Mouse (Mus musculus) heart, adult 9 months (tissue): ENCODE measurements around the gene Ndufaf8.

Experiments
- DNase-seq, 2 experiments: peaks; one replicate each; pipeline ENCODE4 v3.0.0; 2022; ENCODE audit warnings: low spot score in 2 of 2

The Ndufaf8 gene

DNA sequence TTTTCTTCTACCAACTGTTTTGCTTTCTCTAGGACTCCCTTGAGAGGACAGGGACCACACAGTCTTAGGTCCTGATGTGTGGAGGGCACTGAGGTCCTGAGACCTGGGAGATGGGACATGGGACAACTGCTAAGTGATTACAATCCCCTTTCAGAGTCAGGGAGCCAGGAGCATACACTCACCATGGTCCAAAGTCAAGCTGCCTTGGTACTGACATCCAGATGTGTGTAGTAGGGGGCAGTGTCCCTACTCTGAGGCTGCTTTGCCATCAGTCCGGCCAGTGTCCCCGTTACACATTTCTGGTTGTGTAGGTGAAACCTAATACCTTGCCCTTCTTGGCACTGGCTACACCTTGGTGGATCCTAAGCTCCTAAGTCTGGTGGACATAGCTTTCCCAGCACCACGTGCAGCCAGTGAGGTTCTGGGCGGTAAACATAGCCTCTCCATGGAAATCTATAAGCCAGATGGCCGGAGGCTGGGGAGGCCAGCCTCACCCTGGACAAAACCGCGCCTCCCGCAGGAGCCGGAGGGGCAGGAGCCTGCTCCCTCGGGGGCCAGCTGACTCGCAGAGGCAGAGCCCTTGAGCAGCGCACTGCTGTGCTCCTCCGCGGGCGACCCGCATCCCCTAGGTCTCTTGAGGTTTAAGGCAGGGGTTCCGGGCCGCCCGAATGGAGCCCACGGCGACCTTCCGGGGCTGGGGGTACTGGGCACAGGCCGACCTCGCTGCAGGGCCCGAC lies 12.7 kb upstream of the Ndufaf8 start:
- DNase-seq, result peak in 1 of 2 experiments; percentile 49

DNA sequence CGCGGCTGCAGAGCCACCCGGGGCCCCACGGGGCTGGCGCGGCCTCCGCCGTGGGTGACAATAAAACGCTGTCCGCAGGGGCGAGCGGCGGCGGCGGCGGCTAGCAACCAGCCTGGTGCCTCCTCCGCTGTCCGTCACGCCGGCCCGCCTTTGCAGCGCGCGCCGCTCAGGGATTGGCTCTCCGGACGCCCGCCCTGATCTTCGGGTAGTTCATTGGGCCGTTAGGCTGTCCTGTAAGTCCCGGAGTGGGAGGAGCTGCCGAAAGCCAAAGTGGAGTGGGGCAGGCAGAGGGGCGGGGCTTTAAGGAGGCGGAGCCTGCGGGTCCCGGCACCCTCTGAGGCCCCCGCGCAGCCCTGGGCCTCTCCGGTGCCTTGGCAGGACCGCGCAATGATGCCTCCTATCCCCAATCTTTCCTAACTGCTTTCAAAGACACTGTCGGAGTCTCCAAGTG lies 12.0 kb upstream of the Ndufaf8 start, which contains the start of gene Cep131:
Gene Cep131 (minus strand): TSS at position 126 of the 451 bp plus-strand sequence.
- peak; percentile 98 to 99 for DNase-seq

DNA sequence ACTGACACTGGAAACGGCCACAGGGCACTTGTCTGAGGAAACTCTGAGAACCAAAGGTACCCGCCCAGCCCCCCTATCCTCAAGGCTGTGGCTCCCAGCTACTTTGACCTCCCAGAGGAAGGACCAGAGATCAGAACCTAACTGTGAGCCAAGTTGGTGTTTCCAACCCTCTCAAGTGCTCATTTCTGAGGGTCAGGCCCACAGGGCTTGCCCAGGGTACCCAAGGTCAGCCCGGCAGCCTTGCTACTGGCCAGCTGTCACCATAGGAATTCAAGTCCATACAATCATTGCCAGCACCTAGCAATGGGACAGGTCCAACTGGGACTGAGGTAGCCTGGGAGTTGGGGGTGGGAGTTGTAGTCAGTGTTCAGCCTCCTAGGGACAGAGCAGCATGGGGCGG lies 8.1 kb upstream of the Ndufaf8 start:
- no peak for DNase-seq

DNA sequence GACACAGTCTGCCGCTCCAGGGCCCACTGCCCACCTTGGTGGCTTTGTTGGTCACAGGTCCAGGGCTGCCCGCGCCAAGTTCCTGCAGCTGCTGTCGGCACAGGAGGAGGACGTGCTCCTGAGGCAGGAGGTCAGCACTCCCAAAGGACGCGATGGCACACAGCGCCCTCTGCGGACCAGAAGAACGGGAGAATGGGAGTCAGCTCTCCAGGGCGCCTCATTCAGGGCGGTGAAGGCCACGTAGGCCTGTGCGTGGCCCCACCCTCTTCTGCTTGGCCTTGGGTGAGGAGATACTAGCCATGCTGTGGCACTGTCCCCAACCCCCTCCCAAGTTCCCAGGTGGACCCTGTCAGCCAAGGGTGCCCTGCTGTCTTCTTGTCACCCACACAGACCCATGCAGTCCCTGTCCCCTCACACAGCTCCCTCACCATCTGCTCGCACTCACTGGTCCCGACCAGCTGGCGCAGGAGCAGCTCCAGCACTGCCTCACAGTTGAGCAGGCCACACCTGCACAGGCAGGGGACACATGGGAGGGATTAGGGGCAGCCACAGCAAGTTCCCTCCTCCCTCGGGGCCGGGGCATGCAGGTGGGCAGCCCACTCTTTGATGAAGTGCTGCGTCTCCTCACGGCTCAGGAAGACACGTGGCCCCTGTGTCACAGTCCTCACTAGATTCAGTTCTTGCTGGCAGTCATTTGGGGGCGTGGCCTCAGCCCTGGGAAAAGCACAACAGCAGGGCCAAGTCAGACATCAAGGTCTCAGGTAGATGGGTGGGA lies 5.7 kb upstream of the Ndufaf8 start:
- no peak for DNase-seq

DNA sequence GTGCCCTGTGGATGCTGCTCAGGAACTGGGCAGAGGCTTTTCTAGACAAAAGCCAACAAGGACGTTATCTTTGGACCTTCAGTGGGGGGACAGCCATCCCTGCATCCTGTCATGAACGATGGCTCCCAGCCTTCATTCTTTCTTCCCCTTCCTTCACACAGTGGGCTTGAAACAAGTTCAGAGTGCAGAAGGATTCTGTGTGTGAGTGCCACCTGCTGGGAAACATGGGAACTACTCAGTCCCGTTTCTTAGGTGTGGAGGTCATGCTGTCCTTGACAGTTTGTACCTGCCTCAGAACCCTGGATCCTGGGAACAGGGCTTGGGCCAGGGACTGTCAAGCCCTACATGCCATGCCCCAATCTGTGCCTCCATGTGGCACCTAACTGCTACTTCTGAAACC lies 2.3 kb downstream of the Ndufaf8 start:
- DNase-seq, result peak; percentile 44 to 58

DNA sequence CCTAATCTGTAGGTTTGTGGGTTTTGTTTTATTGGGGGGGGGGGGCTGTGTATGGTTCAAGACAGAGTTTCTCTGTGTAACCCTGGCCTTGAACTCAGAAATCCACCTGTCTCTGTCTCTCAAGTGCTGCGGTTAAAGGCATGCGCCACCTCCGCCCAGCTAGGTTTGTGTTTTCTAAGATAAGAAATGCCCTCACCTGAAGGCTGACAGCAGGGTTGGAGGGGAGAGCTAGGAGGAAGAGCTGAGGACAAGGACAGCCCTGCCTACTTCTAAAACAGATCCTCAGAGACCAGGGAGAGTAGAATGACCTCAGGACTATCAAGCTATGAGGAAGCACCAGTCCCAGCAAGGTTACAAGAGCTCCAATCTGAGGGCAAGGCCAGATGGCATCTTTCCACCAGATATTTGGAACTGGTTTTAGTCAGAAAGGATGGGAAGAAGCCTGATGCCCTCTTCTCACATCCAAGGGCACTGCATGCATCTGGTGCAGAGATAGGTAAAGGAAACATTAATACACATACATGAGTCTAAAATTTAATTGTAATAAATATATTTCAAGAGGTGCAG lies 4.8 kb downstream of the Ndufaf8 start:
- DNase-seq, result no peak

DNA sequence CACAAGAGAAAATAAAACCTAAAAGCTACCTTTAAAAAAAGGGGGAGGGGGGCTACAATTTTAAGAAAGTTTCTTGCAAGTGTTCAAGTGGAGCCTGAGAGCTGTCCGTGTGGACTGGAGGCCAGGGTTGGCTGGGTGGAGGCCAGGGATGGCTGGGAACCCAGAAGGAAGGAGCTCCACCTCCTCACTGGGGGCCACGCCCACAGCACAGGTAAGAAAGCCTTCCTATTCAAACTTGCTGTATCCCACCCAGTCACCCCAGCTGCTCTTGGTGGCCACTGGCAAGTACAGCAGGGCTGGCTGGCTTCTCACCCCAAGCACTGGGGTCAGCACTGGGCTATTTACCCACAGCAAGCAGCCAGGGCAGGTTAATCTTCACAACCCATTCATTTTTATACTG lies 8.3 kb downstream of the Ndufaf8 start:
- no peak for DNase-seq

DNA sequence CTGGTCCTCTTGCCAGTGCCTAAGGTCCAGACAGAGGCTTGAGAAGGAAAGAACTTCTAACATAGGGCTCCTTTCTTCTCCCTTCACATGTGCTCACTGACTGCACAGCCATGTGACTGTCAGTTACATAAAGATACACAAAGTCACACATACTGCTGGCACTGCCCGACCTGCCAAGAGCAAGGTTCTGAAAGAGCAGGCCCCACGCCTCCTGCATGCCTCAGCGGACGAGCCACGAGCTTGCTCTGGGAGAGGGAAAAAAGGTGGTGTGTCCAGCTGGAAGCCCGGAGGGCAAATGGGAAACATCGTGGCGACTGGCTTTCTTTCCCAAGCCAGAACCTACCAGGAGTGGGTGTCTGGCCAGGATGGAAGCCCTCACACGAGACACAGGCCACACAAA lies 9.1 kb downstream of the Ndufaf8 start:
- DNase-seq, result no peak

DNA sequence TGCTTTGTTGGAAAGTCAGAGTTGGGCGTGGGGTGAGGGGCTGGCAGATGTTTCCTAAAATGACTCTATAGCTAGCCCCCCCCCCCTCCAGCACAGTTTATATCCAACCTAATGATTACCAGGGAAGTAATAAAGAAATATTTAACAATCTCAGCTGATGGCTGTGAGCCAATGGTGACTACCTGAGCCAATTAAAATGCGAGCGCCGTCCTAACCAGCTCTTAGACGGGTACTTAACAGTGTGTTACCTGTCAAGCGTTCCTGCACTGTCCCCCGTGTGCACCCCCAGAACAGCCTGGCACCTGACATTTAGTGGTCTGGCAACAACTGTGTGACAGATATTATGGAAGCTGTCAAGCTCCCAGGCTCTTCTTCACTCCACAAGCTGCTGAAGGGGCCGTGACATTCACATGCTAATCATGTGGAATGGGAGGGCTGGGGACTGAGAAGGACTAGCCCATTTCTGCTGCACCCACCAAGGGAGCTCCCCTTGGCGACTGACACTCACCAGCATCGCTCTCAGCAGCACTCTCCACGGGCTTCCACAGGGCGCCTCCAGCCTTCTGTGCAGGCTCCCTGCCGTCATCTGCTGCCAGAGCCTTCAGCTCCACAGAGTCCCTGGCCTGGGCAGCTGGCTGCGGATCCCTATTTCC lies 11.0 kb downstream of the Ndufaf8 start:
- DNase-seq, result no peak

DNA sequence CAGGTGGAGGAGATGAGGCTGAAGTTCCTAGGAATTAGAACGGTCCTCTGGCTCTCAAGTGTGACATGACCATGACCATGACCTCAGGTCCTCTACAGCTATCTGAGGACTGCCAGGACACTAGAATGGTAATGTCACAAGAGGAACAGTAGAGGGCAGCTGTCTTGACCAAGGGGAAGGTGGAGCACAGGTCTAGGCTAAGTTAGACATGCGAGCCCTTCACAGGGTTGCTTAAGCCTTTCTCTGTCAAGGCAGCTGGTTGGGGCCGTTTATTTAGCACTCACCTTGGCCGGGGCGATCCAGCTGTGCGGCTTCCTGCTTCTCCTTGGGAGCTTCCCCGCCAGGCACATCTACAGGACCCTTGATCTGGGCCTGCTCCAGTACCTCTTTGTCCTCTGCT lies 11.8 kb downstream of the Ndufaf8 start:
- DNase-seq, result no peak

DNA sequence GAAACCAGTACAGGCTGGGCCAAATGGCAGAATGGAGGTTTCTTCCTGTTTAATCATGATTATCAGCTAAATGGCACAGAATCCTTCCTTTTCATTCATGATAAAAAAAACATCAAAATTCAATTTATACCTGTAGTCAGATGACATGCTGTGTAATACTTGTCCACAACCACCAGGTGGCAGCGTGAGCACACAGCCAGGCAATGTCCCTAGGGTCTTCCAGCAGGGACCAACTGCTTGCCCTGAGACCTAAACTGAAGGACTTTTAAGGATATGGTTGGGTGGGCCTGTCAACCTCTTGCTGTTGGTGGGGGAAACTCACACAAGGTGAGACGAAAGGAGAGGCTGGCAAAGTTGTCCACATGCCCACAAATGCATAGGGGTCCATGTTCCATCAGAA lies 12.3 kb downstream of the Ndufaf8 start:
- peak in 1 of 2 experiments; percentile 35 for DNase-seq

DNA sequence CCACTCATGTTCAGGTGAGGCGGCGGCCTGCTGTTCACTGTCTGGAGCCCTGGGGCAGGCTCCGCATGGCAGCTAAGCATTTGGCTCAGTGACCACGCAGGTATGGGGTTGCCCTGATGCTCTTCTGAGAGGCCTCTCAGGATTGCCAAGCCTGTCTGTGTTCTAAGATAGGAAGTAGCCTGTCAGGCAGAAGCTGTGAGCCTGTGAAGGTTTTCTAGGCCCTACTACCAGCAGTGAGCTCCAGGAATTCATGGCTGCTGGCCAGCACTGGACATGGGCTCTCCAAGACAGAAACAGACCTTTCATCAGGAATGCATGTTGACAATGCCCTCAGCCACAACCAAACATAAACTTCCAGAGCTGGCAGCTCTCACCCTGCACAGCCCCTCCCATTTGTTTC lies 13.4 kb downstream of the Ndufaf8 start:
- DNase-seq, result no peak

DNA sequence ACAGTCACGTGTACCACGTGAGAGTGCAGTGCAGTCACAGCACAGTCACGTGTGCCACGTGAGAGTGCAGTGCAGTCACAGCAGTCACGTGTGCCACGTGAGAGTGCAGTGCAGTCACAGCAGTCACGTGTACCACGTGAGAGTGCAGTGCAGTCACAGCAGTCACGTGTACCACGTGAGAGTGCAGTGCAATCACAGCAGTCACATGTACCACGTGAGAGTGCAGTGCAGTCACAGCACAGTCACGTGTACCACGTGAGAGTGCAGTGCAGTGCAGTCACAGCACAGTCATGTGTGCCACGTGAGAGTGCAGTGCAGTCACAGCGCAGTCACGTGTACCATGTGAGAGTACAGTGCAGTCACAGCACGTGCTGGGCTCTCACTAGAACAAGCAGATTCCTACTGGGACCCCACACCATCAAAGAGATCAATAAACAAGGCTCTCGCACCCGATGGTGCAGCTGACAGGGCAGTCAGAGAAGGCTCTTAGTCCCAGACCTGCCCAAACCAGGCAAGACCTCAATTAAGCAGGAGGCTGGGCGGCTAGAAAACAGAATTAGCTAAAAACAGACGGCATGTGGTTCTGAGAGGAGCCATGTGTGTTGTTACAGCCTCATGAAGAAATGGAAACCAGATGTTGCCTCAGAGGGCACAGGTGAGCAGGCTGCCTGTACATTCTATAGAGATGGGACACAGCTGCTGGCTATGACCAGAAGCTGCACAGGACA lies 15.9 kb downstream of the Ndufaf8 start:
- no peak for DNase-seq

DNA sequence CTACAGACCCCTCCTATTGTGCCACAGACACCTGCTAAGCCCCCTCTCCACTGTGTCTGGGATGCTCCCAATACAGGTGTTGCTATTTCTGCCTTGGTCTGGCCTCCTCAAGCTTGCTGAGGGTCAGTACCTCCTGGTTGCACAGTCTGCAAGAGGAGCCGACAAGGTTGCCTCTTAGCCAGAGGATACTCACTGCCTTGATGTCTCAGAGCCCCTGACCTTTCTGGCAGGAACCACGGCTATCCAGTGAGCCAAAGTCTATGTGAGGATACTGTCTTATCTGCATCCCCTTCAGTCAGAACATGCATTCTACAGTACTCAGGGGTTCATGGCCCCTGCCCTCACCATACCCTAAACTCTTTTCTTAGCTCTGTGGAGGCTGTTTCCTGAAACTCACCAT lies 18.9 kb downstream of the Ndufaf8 start:
- no peak for DNase-seq

DNA sequence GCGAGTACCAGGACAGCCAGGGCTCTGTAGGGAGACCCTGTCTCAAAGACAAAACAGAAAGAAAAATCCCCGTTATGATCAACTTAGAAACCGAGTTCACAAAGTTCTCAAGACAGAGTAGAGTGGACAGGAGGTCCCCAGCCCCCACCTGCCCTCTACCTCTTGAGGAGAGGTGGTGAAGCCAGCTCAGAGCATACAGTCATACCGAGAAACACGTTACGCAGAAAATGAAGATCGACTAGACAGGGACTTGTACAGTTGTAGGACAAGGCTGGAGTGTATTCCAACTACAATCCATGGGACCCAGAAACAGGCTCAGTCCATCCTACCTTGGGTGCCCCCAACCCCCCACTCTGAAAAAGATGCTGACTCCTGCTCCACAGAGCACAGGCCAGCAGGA lies 20.4 kb downstream of the Ndufaf8 start:
- no peak for DNase-seq

DNA sequence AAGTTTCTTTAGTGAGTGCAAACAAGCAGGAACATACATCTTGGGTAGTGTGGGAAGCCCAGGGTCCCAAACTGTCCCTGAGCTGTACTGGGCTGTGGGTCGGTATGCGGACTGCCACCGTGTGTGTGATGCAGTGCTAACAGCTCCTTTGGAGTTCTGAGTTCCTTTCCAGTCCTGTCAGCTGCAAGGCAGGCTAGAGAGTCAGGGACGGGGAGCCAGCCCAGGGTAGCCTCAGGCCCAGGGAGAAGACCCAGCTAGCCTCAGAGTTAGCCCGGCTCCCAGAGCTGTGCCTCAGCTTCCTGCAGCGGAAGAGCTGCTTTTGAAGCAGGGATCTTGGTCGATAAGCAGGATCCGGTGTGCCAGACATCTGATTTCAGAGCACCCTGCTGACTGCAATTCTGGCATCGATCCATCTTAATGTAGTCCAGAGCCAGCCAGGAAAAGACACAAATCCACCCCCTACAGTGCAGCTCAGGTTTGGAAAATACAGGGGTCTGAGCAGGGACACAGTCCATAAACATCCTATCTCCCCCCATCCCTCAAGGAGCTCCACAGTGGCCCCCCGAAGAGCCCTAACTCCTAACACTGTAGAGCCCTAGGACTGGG lies 21.3 kb downstream of the Ndufaf8 start:
- DNase-seq, result no peak

DNA sequence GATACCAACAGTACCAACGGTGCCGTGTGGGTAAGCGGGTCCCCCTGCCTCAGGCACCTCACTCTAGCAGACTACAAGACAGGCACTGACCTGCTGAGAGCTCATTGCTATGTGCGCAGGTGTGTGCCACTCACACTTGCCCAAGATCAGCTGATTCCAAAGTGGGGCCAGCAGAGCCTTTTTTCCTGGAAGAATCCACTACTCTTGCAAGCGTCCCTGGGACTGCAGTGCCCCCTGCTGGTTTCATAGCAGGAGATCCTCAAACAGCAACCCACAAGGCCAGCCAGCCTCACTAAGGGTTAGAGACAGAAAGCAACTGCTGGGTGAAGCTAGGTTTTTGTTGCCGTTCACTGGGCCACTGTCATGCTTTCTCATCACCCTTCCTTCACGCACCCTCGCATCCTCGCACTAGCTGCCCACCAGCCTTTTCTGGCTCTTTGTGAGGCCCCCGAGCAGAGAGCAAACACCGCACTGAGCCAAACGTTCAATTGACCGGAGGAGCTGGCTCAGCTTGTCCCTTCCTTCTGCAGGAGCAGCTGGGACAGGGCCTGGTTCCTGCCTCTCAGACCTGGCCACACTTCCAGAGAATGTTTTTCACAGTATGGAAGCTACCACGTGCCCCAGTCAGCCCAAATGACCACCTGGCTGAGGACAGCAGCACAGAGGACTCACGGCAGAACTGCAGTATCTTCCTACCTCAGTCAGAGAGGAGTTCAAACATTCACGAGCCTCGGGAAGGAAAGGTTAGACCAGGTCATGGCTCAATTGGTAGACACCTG lies 22.1 kb downstream of the Ndufaf8 start:
- DNase-seq, result peak in 1 of 2 experiments; percentile 44

DNA sequence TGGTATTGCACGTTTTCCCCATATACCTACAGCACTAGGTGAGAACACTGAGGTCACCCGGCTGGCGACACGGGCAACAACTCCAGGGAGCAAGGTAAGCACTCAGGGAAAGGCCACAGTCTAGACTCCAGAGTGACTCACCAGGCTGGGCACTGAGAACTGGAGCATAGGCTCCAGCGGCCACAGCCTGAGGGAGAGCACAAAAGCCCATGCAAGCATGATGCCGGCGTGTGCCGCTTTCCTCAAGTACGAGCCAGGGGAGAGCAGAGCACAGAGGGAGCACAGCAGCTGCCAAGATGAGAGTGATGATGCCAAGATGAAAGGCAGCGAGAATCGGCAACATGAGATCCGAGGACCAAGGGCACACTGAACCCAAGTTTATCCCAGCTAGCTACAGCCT lies 23.4 kb downstream of the Ndufaf8 start:
- DNase-seq, result no peak

DNA sequence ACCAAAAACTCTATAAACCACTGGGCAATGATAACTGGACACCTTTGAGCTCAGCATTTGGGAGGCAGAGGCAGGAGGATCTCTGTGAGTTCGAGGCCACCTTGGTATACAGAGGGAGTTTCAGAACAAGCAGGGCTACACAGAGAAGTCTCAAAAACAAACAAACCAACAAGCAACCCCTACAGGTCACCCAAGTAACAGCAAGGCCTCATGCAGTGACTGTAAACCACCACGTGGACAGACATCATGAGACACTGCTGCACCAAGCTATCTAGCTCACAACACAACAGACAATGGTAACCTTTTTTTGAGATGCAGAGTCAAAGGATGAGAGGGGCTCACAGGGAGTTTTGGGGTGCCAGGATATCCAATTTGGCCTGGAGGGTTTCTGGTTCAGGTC lies 28.1 kb downstream of the Ndufaf8 start:
- no peak for DNase-seq

DNA sequence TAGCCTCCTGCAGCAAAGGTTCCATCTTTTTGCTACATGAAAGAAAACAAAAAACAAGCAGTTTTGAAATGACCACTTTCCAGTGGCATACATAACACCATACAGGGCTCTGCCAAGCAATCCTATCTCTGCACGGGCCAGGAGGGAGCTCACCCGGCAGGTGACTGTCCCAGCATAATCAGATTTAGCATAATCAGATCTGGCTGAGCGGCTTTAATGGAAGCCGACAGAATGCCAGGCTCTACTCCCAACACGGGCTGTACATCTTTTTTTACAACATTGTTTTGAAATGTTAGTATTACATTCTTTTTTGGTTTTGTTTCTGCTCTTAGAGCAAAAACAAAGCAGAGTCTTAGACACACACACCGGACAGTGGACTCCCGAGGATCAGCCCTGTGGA lies 30.6 kb downstream of the Ndufaf8 start:
- no peak for DNase-seq
